Mouse (Mus musculus) embryonic fibroblast, embryonic 13.5 days (primary cell): Measurements from ENCODE around the gene Cmbl. TPM values are rescaled to one million over a fixed set of nuclear protein-coding genes. Genes with fewer than 3 reads are reported as not detected.

Experiments
- H3K27ac ChIP-seq: 2 replicates; pipeline ENCODE4 v1.5.1; 2012; ENCODE audit warnings: low read length, control low read depth, inconsistent platforms; ENCODE audit not compliant: insufficient read depth
- H3K4me1 ChIP-seq: 2 replicates; pipeline ENCODE4 v1.6.1; 2011; ENCODE audit warnings: low read length; ENCODE audit not compliant: control insufficient read depth, insufficient read depth
- H3K4me3 ChIP-seq: 2 replicates; pipeline ENCODE4 v1.5.1; 2011; ENCODE audit warnings: mild to moderate bottlenecking, control low read depth, low read length; ENCODE audit not compliant: insufficient read depth
- CTCF ChIP-seq: IDR thresholded peaks from 2 replicates; pipeline ENCODE4 v1.5.1; 2011; ENCODE audit warnings: mild to moderate bottlenecking, control low read depth, low read length, moderate library complexity, borderline replicate concordance; ENCODE audit not compliant: insufficient read depth
- POLR2A ChIP-seq: IDR thresholded peaks from 2 replicates; pipeline ENCODE4 v1.6.1; 2011; ENCODE audit warnings: low read depth, mild to moderate bottlenecking, control low read depth, low read length, moderate library complexity
- polyA plus RNA-seq: library from polyadenylated mRNA; stranded (reverse); fragments of >200 nt; gene quantifications from 2 replicates; pipeline ENCODE4 v1.2.4, GENCODE M21; 2011; ENCODE audit warnings: low read depth; ENCODE audit not compliant: missing spikeins, insufficient read length

Gene Cmbl
- polyA plus RNA-seq, 1 experiment: 2.3 TPM

- TF ChIP-seq POLR2A: no peak
- TF ChIP-seq CTCF: no peak
- no peak overlapping the region for H3K4me3 ChIP-seq
- H3K27ac ChIP-seq: no peak overlapping the region
- peaks cover 2% of the 10 kb centered on the region; the same call in 1 of the 2 replicates for H3K4me1 ChIP-seq
These were observed 23.9 kb downstream of the Cmbl start for GRCm38 (mm10) chr15:31588989-31589640.

GRCm38 (mm10) chr15:31590176-31590575 is 25.0 kb downstream of the Cmbl start:
- H3K27ac ChIP-seq: no peak overlapping the region
- peaks cover 2% of the 10 kb centered on the region; the same call in 1 of the 2 replicates for H3K4me1 ChIP-seq
- TF ChIP-seq POLR2A (no peak), CTCF (no peak)
- H3K4me3 ChIP-seq: no peak overlapping the region

- H3K4me1 ChIP-seq: peaks cover 2% of the 10 kb centered on the region; the same call in 1 of the 2 replicates
- TF ChIP-seq CTCF (no peak), POLR2A (no peak)
- H3K27ac ChIP-seq: no peak overlapping the region
- no peak overlapping the region for H3K4me3 ChIP-seq
These were observed 27.3 kb downstream of the Cmbl start for GRCm38 (mm10) chr15:31592531-31592930.

- H3K4me1 ChIP-seq: peaks cover under 1% of the 10 kb centered on the region; the same call in 1 of the 2 replicates
- H3K4me3 ChIP-seq: no peak overlapping the region
- H3K27ac ChIP-seq: no peak overlapping the region
- no peak for TF ChIP-seq CTCF
- TF ChIP-seq POLR2A: no peak
These were observed 29.1 kb downstream of the Cmbl start for GRCm38 (mm10) chr15:31594260-31594659.

- Histone ChIP-seq H3K4me3 (no peak overlapping the region), H3K4me1 (peaks cover 4% of the 10 kb centered on the region; the same call in 1 of the 2 replicates), H3K27ac (no peak overlapping the region)
- TF ChIP-seq CTCF: no peak
- TF ChIP-seq POLR2A: no peak
These were observed 30.5 kb downstream of the Cmbl start for GRCm38 (mm10) chr15:31595651-31596050.

GRCm38 (mm10) chr15:31599834-31600233 is 34.6 kb downstream of the Cmbl start:
- peak overlapping the region; percentile 97 for H3K4me3 ChIP-seq
- H3K4me1 ChIP-seq: peaks cover 4% of the 10 kb centered on the region; the same call in 1 of the 2 replicates
- no peak for TF ChIP-seq POLR2A
- TF ChIP-seq CTCF: no peak
- no peak overlapping the region for H3K27ac ChIP-seq

DNA sequence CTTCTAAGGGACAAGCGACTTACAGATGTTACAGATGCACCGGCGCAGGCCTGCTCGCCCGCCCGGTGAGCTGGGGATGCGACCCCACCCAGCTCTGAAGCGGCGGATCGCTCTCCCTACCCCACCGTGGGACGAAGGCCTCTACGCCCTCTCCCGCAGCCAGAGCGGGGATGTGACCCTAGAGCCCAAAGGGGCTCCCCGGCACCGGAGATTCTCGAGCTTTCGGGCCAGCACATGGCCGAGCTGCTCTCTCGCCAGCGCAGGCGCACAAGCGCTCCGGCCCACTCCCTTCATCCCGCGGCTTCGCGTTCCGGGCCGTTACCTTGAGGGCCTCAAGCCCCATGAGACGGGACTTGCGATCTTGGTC is 36.1 kb downstream of the Cmbl start:
- H3K27ac ChIP-seq: peak overlapping the region; percentile 29
- H3K4me3 ChIP-seq: peak overlapping the region; percentile 97
- TF ChIP-seq CTCF: no peak
- TF ChIP-seq POLR2A: no peak
- H3K4me1 ChIP-seq: peaks cover 4% of the 10 kb centered on the region; the same call in 1 of the 2 replicates

DNA sequence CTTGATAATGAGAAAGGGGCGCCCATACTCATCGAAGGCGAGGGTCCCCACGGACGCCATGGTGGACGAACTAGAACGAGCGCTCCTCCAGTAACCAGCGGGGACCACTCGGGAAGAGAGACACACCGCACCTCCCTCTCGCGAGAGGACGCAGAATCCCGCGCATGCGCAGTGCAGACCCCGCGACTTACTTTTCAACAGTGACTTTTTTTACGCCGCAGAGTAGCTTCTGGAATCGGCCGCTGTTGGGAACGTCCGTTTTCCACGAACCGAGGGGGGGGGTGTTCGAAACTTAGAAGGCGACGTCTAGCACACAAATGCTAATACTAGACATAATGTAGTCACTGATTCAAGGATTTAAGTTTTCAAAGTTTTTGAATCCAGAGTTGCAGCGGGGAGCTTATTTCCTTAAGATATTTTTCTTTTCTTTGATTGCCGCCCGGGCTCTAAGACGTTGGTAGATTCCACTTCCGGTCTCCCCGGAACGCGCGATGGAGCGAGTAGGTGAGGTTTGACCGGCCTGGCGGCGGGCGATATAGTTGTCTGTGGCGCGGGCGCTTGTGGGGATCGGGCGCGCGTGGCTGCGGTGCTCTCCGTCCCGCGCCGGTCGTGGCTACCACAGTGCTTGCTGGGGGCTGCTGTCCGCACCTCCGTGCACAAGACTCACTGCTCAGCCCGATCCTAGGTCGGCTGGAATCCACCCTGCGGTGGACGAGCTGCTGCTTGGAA is 36.6 kb downstream of the Cmbl start, which contains the start of the genes Cct5 and Fam173b:
Gene Cct5 (minus strand): TSS at position 159 of the 729 bp plus-strand sequence.
Gene Fam173b (plus strand): TSS at position 207 of the 729 bp plus-strand sequence.
- Histone ChIP-seq H3K4me1 (peaks cover 4% of the 10 kb centered on the region; the same call in 1 of the 2 replicates), H3K4me3 (peak within 1 kb of the TSS; percentile 97), H3K27ac (peak within 1 kb of the TSS; percentile 80)
- TF ChIP-seq CTCF (no peak), POLR2A (peak; percentile 94)

DNA sequence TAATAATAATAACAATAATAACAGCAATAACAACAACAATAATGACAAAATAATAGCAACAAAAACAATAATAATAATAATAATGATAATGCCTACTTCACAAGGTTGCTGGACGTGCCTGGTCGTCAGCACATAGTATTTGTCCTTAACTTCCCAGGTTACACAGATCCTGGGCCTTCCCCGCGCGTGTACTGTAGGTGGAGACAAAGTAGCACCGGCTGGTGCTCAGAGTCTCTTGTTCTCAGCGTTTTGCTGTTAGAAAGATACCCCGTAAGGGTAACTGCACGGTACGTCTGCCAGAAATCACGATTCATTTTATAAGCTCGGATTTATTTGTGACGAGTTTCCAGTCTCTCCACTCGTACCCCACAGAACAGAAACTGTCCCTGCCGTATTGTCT is 37.2 kb downstream of the Cmbl start:
- H3K4me1 ChIP-seq: peaks cover 4% of the 10 kb centered on the region; the same call in 1 of the 2 replicates
- no peak overlapping the region for H3K27ac ChIP-seq
- peak overlapping the region; percentile 88 for H3K4me3 ChIP-seq
- TF ChIP-seq POLR2A: no peak
- TF ChIP-seq CTCF: peak; percentile 37; the same call in 1 of the 2 replicates
